Mouse (Mus musculus) hindbrain, embryonic 10.5 days (tissue): ENCODE data around the gene Mansc4. TPM values are rescaled to one million over a fixed set of nuclear protein-coding genes. Genes with fewer than 3 reads are reported as not detected.

Experiments
- DNase-seq: peaks from one replicate; pipeline ENCODE4 v3.0.0-alpha.2; 2017; ENCODE audit warnings: low spot score
- H3K27ac ChIP-seq: fragments of 300-500 bp; sonication (generic); 2 replicates; pipeline ENCODE4 v1.5.1; 2016; ENCODE audit warnings: mild to moderate bottlenecking, moderate library complexity
- H3K27me3 ChIP-seq: fragments of 300-500 bp; sonication (generic); 2 replicates; pipeline ENCODE4 v1.6.1; 2016; ENCODE audit warnings: mild to moderate bottlenecking; ENCODE audit not compliant: poor library complexity, insufficient read depth, severe bottlenecking
- H3K36me3 ChIP-seq: fragments of 300-500 bp; sonication (generic); 2 replicates; pipeline ENCODE4 v1.6.1; 2016; ENCODE audit warnings: mild to moderate bottlenecking, moderate library complexity
- H3K4me1 ChIP-seq: fragments of 300-500 bp; sonication (generic); replicated peaks from 2 replicates; pipeline ENCODE4 v1.6.1; 2016; ENCODE audit warnings: mild to moderate bottlenecking
- H3K4me3 ChIP-seq: fragments of 300-500 bp; sonication (generic); 2 replicates; pipeline ENCODE4 v1.5.1; 2016; ENCODE audit warnings: mild to moderate bottlenecking, moderate library complexity
- H3K9me3 ChIP-seq: fragments of 300-500 bp; sonication (generic); 2 replicates; pipeline ENCODE4 v1.6.1; 2016; ENCODE audit warnings: mild to moderate bottlenecking, moderate library complexity
- WGBS: fragments of 180-500 bp; shearing (Covaris S2); methylation state at CpG from one replicate; pipeline ENCODE4 v1.1.7; 2016; 5-methylcytosine and 5-hydroxymethylcytosine counted together
- polyA plus RNA-seq: library from polyadenylated mRNA; unstranded; fragments of >200 nt; fragmentation: Nextera tagmentation; extraction: Ambion mirVana; gene quantifications from 2 replicates; pipeline ENCODE4 v1.2.1, GENCODE M21; 2016

Mansc4 gene
- polyA plus RNA-seq, 1 experiment from 2014 or later: 0.63 TPM

DNA sequence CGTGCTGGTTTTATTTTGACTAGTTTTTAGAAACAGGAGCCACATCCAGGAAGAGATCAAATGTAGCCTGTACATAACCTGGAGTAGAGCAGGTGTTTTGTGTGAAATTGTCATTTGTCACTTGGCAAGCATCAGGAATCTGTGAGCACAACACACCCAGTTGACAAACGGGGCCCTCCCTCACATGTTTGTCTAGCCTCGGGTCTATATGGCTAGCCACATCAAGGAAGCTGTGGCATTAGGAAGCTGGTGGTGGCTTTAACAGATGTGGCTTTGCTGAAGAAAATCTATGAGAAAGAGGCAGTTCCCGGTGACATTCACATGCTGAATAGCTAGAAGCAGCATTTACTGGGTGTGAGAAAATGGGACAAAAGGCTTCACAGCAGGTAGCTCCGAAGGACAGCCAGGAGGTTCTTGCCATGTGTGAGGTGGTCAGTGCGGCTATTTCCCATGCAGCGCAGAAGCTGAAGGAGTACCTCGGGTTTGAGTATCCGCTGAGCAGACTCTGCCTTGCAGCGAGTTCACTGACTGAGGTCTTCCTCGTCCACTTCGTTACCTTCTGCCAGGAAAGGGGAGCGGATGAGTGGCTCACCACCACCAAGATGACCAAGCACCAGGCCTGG, 54.4 kb downstream of the Mansc4 start, which contains the start of gene Rep15:
Gene Rep15, plus strand, starts transcription at position 282 of the 623 bp plus-strand sequence.
- WGBS: 39% methylated on average over 13 of the region's 13 CpGs
- no peak within 1 kb of the TSS for H3K27ac ChIP-seq
- no peaks in the 10 kb centered on the region for H3K27me3 ChIP-seq
- H3K4me3 ChIP-seq: no peak within 1 kb of the TSS
- no peak for DNase-seq
- no peaks in the 10 kb centered on the region for H3K9me3 ChIP-seq
- peaks cover 22% of the 10 kb centered on the region for H3K36me3 ChIP-seq
- H3K4me1 ChIP-seq: peaks cover 3% of the 10 kb centered on the region; the same call in 1 of the 2 replicates

DNA sequence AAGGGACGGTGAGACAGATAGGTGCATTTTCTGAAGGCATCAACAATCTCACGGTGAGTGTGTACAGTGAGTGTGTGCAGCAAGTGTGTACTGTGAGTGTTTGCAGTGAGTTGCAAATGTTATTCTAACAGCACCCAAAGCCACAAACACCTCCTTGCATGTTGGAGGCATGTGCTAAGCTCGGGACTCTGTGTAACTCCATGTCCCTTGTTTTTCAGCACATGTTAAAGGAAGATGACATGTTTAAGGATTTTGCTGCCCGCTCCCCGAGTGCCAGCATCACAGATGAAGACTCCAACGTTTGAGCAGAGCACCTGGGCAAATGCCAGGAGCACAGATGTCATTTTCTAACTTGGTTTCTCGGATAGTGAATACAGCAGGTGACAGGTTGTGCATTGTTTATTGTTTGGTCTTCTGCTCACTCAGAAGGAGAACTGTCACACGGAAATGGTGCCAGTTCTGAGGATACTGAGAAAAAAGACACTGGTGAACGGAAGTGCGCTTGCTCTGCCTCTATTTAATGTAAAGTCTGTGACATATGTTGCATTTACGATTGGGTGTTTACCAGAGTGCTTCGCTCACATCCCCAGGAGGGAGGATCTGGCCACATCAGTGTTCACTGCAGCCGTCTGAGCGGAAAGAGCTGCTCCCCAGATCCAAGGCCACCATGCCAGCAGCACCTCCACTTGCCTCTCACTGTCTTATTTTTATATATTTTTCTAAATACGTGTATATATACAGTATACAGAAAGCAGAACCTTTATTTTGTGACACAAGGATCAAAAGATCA, 56.5 kb downstream of the Mansc4 start:
- H3K27me3 ChIP-seq: no peaks in the 10 kb centered on the region
- no peak for DNase-seq
- no peaks in the 10 kb centered on the region for H3K9me3 ChIP-seq
- peaks cover 32% of the 10 kb centered on the region for H3K36me3 ChIP-seq
- 90% methylated on average over 15 of the region's 15 CpGs for WGBS
- peaks cover 3% of the 10 kb centered on the region; the same call in 1 of the 2 replicates for H3K4me1 ChIP-seq
- H3K27ac ChIP-seq: no peak overlapping the region
- H3K4me3 ChIP-seq: no peak overlapping the region

DNA sequence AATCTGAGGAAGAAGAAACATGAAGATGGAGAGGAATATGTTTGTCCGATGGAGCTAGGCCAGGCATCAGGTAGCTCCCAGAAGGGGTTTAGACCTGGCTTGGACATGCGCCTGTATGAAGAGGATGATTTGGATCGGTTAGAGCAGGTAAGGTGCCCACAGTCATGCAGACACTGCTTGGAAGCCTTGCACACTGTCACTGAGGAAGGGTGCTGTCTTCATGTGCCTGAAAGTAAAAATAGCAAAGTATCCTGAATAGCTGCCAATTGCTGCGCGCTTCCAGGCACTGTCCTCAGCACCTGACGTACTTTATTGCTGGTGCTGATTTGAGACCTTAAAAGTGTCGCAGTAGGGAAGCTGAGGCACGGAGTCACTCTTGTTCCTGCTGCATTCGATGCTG, 57.2 kb downstream of the Mansc4 start:
- no peak for DNase-seq
- peaks cover 32% of the 10 kb centered on the region for H3K36me3 ChIP-seq
- H3K27ac ChIP-seq: no peak overlapping the region
- peaks cover 3% of the 10 kb centered on the region; the same call in 1 of the 2 replicates for H3K4me1 ChIP-seq
- no peaks in the 10 kb centered on the region for H3K27me3 ChIP-seq
- H3K9me3 ChIP-seq: no peaks in the 10 kb centered on the region
- 93% methylated on average over 9 of the region's 9 CpGs for WGBS
- no peak overlapping the region for H3K4me3 ChIP-seq

DNA sequence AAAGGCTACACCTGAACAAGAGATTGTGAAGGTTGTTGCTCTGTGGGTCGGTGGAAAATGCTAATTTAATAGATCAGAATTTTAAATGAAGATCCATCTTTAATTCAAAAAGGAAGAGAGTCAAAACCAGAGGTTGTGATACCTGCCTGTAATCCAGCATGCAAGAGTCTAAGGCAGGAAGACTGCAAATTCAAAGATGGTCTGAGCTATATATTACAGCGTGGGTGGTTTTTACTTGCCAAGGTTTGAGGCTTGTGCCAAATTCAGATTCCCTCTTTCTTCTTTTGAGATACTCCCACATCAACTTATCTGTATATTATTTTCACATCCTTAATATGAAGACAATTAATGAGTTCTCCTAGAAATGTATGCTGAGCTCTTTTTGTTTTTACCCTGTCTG, 58.4 kb downstream of the Mansc4 start:
- Histone ChIP-seq H3K9me3 (no peaks in the 10 kb centered on the region), H3K36me3 (peaks cover 35% of the 10 kb centered on the region), H3K4me1 (peaks cover 3% of the 10 kb centered on the region; the same call in 1 of the 2 replicates), H3K27me3 (no peaks in the 10 kb centered on the region), H3K27ac (no peak overlapping the region), H3K4me3 (no peak overlapping the region)
- no peak for DNase-seq
- 88% methylated on average over 2 of the region's 2 CpGs for WGBS

Other genes with a start within 250 kb of the Mansc4 start
- gene Smco2, start 236.9 kb downstream of the Mansc4 start, polyA plus RNA-seq: not detected in 2 replicates
- 26.8 and 34.0 TPM in 2 replicates for gene Ppfibp1, start 198.5 kb downstream of the Mansc4 start, polyA plus RNA-seq
- 0.14 and 0.32 TPM in 2 replicates for gene 1700034J05Rik, start 132.6 kb downstream of the Mansc4 start, polyA plus RNA-seq
- 0.50 and 0.97 TPM in 2 replicates for gene Rep15, start 54.4 kb downstream of the Mansc4 start, polyA plus RNA-seq
- 104 and 106 TPM in 2 replicates for gene Mrps35, start 44.3 kb downstream of the Mansc4 start, polyA plus RNA-seq
- gene Klhl42, start 4.3 kb upstream of the Mansc4 start, polyA plus RNA-seq: 6.5 and 7.1 TPM in 2 replicates
- gene Pthlh, start 177.2 kb upstream of the Mansc4 start, polyA plus RNA-seq: 2.8 and 6.4 TPM in 2 replicates